Mouse (Mus musculus) bone marrow macrophage, adult 2 months (primary cell): ENCODE measurements at regions not wholly inside any gene's neighbourhood (a gene's known extent, or its start where the extent isn't known, plus 50 kb on each side); places are given as distances from the start of the nearest gene placed in this dataset.
"Not testable (repeated sequence)": the region's sequence is repeated elsewhere in the genome, so short reads cannot be mapped to it uniquely, and the experiment has no call there.

ENCODE experiments used
- H3K27ac ChIP-seq: 2 replicates; pipeline ENCODE4 v1.5.1; 2012; ENCODE audit warnings: low read depth, low read length; ENCODE audit not compliant: insufficient read depth
- H3K4me1 ChIP-seq: 2 replicates; pipeline ENCODE4 v1.6.1; 2012; ENCODE audit warnings: low read length; ENCODE audit not compliant: control insufficient read depth, insufficient read depth
- H3K4me3 ChIP-seq: 2 replicates; pipeline ENCODE4 v1.5.1; 2012; ENCODE audit warnings: mild to moderate bottlenecking, low read length, moderate library complexity; ENCODE audit not compliant: insufficient read depth
- CTCF ChIP-seq: IDR thresholded peaks from 2 replicates; pipeline ENCODE4 v1.5.1; 2012; ENCODE audit warnings: low read depth, mild to moderate bottlenecking, low read length, moderate library complexity
- POLR2A ChIP-seq: IDR thresholded peaks from 2 replicates; pipeline ENCODE4 v1.6.1; 2012; ENCODE audit warnings: mild to moderate bottlenecking, low read depth, low read length, borderline replicate concordance

- no peak for TF ChIP-seq CTCF
- TF ChIP-seq POLR2A: no peak
- H3K4me3 ChIP-seq: no peak overlapping the region
- no peak overlapping the region for H3K27ac ChIP-seq
- H3K4me1 ChIP-seq: no peaks in the 10 kb centered on the region
These were observed 163.5 kb upstream of the Cdkn3 start for GRCm38 (mm10) chr14:46596696-46597359.

- TF ChIP-seq CTCF: no peak
- no peak for TF ChIP-seq POLR2A
- H3K4me3 ChIP-seq: no peak overlapping the region
- H3K27ac ChIP-seq: no peak overlapping the region
- H3K4me1 ChIP-seq: no peaks in the 10 kb centered on the region
These were observed 166.2 kb upstream of the Cdkn3 start for GRCm38 (mm10) chr14:46594151-46594550.

DNA sequence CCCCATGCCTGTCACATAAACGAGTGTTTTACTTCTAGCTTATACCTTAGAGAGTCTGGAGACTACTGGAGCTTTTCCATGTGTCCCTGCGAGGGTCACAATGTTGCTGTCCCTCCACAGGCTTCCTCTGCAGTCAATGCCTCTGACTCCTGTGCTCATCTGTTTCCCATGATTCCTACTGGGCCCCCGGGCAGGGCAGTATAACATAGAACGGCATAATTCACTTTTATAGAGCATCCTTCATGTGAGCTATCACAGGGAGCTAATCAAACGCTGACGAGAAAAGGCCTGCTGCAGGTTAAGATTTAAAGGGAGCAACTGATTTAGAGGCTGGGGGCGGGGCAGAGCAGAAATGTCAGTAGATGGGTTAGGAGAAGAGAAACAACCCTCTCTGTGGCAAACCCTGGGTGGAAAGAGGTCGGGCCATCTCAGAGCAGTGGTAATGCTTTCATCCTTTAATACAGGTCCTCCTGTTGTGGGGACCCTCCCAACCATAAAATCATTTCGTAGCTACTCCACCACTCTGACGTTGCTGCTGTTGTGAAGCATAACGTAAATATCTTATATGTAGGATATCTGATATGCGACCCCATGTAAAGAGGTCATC lies 168.5 kb upstream of the Cdkn3 start:
- Histone ChIP-seq H3K4me3 (no peak overlapping the region), H3K27ac (no peak overlapping the region), H3K4me1 (no peaks in the 10 kb centered on the region)
- TF ChIP-seq CTCF (no peak), POLR2A (no peak)

- Histone ChIP-seq H3K27ac (no peak overlapping the region), H3K4me3 (no peak overlapping the region), H3K4me1 (no peaks in the 10 kb centered on the region)
- TF ChIP-seq CTCF (no peak), POLR2A (no peak)
These were observed 169.1 kb upstream of the Cdkn3 start for GRCm38 (mm10) chr14:46591211-46591610.

- Histone ChIP-seq H3K4me3 (no peak overlapping the region), H3K27ac (no peak overlapping the region), H3K4me1 (no peaks in the 10 kb centered on the region)
- TF ChIP-seq POLR2A (no peak), CTCF (no peak)
These were observed 174.2 kb upstream of the Cdkn3 start for GRCm38 (mm10) chr14:46586093-46586492.

DNA sequence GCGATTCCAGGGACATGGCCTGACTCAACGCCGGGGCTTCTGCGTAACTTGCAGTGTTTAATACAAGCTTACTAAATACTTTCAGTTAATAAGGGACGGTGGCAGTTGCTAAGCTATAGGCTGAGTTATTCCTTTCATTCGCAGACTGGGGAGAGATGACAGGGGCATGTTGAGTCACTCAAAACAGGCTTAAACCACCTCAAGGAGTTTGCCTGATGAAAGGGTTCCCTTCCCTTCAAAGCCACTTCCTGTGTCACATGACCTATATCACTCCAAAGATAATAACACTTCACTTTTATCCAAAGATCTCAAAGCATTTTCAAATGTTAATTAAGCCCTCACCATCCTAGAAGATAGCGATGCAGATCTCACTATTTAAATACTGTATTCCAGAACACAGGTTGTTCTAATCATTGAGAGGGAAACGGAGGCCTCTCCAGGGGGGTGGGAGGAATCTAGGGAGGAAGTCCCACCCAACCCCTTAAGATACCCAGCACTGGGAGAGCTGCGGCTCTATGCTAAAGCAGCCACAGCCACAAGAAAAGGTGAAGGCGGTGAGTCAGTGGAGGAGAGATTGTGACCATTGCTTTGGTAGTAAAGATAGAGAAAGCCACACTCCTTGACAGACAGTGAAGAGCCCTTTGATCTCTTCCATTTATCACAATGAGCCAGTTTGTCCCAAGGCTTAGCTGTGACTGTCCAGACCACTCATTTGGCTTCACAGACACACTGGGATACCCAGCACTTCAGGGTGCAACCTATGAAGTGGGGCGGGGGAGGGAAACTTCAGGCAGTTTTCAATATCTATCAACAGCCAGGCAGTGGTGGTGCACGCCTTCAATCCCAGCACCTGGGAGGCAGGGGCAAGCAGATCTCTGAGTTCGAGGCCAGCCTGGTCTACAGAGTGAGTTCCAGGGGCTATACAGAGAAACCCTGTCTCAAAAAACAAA lies 182.0 kb upstream of the Cdkn3 start:
- H3K4me1 ChIP-seq: no peaks in the 10 kb centered on the region
- no peak overlapping the region for H3K4me3 ChIP-seq
- TF ChIP-seq CTCF (no peak), POLR2A (no peak)
- H3K27ac ChIP-seq: no peak overlapping the region

- Histone ChIP-seq H3K4me1 (no peaks in the 10 kb centered on the region), H3K27ac (no peak overlapping the region), H3K4me3 (no peak overlapping the region)
- no peak for TF ChIP-seq CTCF
- no peak for TF ChIP-seq POLR2A
These were observed 184.5 kb upstream of the Cdkn3 start for GRCm38 (mm10) chr14:46575889-46576288.

GRCm38 (mm10) chr14:46575414-46575813 lies 184.9 kb upstream of the Cdkn3 start:
- no peak overlapping the region for H3K27ac ChIP-seq
- H3K4me3 ChIP-seq: no peak overlapping the region
- TF ChIP-seq CTCF: no peak
- TF ChIP-seq POLR2A: no peak
- H3K4me1 ChIP-seq: no peaks in the 10 kb centered on the region

GRCm38 (mm10) chr14:46573401-46573800 lies 182.9 kb upstream of the Bmp4 start:
- Histone ChIP-seq H3K27ac (no peak overlapping the region), H3K4me1 (no peaks in the 10 kb centered on the region), H3K4me3 (no peak overlapping the region)
- TF ChIP-seq POLR2A: no peak
- TF ChIP-seq CTCF: no peak

DNA sequence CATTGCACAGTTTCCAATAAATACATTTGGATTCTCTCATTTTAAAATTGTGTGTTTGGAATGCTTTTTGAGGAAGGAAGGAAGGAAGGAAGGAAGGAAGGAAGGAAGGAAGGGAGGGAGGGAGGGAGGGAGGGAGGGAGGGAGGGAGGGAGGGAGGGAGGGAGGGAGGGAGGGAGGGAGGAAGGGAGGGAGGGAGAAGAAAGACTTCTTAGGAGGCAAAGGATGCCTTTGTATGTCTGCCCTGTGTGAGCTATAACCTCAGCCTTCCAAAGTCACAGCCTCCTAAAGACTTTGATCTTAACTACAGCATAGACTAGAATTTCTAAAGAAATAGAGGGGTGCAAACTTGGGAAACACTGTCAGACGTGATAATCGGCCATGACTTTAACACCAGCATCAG lies 182.5 kb upstream of the Bmp4 start:
- H3K27ac ChIP-seq, H3K4me3 ChIP-seq, H3K4me1 ChIP-seq: not testable (repeated sequence)
